Mouse (Mus musculus) frontal cortex, postnatal 25 days (tissue): ENCODE measurements around the gene Svep1.

Experiments
- DNase-seq, 2 experiments: peaks; one replicate each; pipeline ENCODE4 v3.0.0; 2022; ENCODE audit warnings: low spot score in 2 of 2

Gene Svep1

DNA sequence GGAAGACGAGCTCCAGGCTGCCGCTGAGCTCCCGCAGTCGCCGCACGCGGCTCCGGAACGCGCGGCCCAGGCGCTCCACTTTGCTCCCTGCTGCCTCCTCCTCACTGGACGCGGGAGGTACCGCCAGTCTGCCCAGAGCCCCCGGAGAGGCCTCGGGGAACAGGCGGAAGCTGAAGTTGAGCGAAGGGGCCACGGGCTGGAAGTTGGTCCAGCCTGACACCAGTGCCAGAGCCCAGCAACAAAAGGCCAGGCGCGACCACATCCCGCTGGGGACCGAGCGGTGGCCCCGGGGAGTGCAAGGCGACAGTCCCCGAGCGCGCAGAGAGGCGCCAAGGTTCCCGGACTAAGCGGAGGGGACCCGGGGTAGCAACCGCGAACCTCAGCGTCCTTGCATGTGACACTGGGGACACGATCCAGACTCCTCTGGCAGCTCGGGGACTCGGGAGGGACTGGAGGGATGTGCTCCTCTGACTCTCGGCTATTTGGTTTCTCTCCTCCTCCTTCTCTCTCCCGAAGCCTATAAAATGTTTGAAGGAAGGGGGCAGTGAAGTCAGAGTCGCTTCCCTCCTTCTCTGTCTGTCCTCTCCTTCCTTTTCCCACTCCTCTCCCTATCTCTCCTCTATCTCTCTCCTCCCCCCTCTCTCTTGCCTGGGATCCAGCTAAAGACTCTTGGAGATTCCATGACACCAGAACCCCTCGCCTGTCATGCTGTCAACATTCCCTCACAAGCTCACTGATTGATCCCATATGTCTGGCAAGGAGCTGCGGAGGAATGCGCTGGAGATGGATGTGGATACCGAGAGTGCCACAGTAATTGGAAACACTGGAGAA is at the start of gene Svep1:
Gene Svep1 (minus strand): TSS at position 745 of the 831 bp plus-strand sequence.
- DNase-seq: no peak

DNA sequence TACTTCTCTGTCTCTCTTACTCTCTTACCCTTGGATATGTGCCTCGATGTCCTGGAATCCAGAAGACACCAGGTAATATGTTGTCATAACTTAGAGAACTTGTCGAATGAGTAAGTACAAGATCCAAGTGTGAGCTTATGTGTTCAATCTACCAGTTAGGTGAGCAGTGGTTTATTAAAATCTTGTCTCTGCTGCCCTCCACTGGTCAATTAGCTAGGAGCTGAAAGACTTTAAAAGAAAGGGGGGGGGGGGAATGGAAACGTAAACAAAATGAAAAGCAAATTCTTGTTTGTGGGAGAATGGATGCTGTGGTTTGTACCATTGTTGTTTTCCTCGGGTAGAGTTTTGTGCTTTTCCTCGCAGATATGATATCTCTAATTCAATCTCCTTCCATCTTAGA is 46.8 kb upstream of the Svep1 start:
- peak in 1 of 2 experiments; percentile 23 for DNase-seq

DNA sequence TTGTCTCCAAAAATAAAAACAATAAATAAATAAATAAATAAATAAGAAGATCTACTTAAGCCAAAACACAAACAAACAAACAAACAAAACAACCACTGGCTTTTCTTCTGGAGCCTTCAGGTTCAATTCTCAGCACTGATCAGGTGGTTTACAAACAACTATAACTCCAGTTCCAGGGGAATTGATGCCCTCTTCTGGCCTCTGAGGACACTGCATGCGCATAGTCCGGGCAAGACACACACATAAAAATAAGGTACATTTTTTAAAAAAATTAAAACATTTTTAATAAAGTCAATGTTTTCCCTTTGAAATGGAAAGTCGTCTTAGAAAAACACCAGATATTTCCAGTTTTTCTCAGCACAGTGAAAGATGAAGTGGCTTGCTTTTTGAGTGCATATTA is 45.7 kb upstream of the Svep1 start:
- no peak for DNase-seq

DNA sequence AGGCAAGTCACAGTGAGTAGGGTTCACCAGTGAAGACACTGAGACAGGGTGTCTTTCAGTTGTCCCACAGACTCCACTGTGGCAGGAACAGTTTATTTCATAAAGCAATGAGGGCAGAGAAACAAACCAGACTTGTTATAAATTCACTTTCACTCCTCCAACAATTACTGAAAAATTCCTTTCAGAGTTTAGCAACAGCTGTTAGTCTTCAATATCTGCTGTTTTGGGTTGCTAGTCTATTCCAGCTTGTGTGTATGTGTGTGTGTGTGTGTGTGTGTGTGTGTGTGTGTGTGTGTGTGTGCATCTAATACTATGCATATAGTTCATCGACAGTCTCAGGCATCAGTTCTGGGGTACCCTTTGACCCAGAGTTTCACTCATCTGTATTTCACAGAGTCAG is 38.9 kb upstream of the Svep1 start:
- DNase-seq: no peak

DNA sequence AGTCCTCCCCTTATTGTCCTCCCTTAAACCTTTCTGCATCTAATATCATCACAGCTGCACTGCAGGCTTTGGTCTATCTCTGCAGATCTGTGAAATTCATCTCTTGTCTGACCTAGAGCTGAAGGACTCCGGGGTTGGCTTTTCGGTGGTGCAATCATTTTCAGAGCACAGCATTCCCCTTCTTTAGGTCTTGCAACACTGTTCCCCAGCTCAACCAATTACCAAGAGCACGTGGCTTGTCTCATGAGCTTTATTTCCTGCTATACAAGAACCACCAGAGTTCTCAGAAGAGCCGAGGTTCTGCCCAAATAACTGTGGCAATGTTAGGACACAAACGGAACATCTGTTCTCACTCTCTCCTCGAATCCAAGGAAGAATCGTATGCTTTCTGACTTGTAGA is 33.8 kb upstream of the Svep1 start:
- no peak for DNase-seq

DNA sequence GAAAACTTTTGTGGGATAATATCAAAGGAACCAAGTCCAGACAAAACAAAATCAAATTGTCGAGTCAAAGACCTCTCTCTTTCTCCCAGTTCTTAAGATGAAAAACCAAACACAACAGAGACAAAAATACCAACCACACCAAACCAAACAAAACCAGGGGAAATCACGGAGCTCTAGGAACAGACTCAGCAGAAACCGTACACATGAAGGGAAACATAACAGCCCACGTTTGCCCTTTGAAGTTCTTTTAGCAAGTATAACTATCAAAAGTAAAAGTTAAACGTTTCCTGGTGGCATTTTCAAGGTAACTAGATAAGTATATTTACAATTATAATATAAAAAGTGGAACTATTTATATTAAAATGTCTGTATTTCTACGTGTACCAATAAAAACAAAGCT is 29.2 kb upstream of the Svep1 start:
- DNase-seq: no peak

DNA sequence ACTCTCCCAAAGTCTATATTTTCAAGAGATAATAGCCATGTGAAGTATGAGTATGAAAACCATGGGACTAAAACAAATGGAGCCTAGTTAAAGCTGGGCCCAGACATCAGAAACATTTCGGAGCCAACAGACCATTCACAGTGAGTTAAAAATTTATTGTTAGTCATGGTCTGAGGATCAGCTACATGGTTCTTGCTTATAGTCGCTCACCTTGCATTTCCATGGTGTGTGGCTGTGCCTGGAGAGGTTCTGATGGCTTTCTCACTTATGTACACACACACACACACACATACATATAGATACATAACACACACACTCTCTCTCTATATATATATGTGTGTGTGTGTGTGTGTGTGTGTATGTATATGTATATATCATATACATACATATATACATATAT is 16.8 kb upstream of the Svep1 start:
- DNase-seq: no peak

DNA sequence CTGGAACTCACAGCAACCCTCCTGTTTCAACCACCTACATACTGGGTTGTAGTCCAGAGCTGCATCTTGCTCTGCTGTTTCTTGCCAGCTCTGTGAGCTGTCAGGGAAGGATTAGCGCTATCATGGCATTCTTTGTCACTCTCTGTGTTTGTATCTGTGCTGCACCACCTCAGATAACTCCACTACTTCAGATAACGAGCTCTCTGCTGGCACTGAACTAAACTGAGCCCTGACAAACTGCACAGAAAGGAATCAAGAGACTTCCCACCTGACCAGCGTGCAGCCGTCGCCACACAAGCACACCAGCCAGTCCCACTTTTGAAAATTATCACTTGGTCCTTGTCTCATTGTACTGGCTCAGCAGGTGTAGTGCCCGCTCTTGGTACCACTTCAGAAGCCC is 4.7 kb upstream of the Svep1 start:
- no peak for DNase-seq

DNA sequence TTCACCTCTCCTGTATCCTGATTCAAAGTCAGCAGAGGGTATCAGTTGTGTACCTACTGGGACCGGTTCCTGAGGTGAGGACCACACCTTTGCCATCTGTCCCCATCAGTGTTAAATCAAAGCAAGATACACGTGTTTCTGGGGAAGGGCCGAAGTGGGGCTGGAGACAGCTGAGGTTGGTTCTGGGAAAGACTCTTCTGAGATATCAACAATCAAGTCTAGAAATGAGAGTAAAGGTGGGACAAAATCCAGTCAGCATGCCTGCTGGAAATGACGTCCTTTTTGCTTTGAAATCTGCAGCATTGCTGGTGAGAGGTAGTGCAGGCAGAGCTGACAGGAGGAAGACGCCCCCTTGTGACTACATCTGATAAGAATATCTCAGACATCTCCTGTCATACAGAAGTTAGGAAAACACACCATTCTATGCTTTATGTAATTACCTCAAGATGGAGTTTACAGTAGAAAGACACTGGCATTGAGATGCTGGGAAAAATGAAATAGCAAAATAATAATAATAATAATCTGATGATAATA is 4.0 kb upstream of the Svep1 start:
- no peak for DNase-seq

DNA sequence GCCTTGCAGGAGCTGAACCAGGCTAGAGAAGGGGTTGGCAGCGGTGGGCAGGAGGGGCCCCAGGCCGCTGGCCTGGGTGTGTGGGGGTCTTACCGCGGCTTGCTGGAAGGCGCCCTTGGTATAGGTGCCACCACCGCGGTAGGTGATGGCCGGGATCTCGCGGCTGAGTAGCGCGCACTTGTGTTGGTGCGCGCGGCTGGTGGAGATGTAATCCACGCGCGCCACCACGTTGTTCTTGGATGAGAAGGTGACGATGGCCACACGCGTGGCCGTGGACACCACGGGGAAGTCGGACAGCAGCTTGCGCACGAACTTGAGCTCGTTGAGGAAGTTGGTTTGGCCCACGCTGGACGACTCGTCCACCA is 927 bp downstream of the Svep1 start:
- no peak for DNase-seq

DNA sequence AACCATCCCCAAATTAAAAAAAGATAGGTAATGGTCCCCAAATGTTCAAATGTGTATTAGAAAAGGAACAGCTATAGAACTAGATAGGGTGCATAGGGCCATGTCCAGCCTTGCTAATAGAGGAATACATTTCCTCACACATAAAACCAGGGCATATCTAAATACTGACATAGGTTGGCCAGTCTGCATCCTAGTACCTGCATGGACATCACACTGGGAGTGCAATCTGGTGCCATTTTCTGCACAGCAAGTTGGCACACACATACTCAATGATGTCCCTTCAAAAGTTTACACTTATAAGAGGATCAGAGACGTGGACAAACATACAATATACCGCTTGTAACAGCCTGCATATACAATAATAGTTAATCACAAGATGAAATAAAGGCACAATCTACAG is 5.0 kb downstream of the Svep1 start:
- DNase-seq: no peak

DNA sequence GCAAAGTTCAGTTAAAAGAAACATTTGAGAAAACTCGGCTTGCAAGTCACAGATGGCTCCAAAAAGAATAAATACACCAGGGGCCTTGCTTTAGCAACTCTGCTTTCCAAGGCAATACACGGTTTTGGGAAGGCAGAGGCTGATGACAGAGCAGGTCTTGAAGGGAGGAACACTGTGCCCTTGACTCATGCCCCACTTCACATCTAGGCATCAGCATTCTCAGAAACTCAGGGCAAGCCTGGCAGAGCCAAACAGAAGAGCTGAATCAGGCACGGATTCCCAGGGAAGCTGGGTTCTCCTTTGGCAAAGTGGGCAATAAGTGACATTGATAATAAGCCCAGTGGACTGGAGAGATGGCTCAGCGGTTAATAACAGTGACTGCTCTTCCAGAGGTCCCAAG is 5.8 kb downstream of the Svep1 start:
- no peak for DNase-seq

DNA sequence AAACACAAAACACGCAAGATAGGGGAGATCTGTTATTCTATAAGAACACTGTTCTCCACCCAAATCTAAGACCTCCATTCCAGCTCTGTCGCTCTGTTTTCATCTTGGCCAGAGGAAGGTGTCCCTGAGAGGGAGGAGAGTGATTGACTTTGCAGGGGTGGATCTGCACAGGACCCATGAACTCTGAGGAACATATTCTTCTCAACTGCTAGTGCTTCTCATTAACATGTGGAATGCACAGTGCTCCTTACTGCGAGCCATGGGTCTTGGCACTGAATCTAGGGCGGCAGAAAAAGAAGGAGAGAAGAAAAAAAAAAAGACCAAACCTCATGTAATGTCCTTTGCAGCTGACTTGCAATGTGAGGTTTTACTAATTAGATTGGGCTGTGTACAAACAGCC is 9.4 kb downstream of the Svep1 start:
- DNase-seq: no peak

DNA sequence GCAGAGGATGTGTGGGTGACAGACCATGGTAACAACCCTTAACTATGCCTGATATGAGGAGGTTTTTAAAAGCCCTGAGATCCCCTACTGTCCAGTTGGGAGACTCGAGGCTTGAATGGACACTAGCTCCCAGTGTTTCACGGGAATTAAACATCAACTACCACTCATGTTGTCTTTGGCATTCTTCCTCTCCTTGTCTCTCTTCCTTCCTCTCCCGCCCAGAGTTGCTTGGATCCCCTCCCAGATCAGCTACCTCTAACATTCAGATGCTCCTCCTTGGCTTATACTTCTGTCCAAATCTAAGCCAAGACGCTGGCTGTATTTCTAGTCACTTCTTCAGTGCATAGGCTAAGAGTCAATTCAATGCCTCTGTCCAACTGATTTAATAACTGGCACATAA is 9.9 kb downstream of the Svep1 start:
- DNase-seq: no peak

DNA sequence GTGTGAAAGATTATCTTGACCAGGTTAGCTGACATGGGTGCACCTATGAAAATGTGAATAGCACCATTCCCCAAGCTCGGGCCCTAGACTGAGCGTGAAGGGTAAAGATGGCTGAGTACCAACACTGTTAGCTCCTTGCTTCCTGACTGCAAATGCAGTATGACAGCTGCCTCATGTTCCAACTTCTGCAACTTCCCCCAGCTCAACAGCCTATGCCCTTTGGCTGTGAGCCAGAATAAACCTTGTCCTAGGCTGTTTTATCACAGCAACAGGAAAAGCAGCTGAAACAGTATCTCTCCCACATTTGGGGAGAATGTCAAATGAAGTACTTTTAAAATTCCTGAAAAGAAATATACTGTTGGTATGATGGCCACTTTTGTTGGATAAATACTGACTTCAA is 10.7 kb downstream of the Svep1 start:
- DNase-seq: no peak

DNA sequence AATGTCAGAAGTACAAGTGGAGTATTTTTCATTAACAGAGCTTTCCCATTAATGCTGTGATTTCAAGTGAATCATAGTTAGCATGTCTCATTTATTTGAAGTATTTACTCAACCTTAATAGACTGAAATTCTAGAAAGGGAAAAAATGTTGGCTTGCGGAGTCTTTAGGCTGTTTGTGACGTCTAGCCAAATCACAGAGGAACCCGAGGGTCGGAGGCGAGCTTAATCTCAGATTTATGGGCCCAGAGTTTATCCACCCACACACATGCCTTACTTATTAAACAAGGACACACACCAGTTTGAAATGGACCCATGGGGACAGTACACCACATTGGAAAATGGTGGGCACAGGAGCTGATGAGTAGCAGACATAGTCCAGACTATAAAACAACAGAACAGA is 17.4 kb downstream of the Svep1 start:
- DNase-seq: no peak

DNA sequence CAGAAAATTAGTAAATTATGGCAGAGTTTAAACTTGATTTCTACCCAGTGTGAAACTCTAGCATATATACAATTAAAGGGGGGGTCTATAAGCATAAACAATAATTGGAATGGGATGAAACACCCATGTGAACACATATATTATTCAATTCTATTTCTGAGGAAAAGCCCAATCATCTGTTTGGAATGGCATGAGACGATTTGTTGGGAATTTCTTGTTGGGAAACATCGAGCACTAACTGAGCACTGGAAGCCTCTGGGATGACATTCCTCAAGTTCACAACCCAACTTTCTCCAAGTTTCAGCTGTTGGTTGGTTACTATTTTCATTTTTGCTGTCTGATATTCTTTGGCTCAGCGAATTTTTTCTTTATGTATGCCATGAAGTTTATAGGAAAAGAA is 21.3 kb downstream of the Svep1 start:
- no peak for DNase-seq

DNA sequence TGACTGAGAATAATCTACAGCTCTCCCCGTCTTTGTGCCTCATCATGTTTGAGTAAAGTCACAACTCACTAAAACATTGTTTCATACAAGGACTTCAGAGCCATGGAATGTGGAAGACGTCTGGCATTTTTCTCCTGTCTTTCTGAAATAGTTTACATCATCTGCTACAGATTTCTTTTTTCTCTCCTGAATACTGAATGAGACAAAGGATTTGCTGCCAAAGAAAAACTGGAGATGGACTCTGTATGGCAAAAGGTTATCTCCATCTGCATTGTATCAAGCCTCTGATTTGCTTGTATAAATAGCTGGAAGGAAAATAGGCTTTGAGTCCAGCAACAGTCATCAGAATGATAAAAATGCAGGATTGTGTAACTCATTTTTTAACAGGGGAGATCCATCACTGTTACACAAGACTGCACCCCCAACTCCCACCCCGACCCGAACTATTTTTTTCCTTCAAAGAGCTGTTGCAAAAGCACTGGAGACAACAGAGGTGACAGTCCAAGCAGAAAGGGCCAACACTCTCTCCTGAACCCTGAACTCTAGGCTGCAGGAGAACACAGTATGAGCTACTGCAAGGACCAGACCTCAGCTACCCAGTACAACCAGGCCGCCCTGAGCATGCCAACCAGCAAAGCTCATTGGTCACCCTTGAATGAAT is 21.8 kb downstream of the Svep1 start:
- no peak for DNase-seq

DNA sequence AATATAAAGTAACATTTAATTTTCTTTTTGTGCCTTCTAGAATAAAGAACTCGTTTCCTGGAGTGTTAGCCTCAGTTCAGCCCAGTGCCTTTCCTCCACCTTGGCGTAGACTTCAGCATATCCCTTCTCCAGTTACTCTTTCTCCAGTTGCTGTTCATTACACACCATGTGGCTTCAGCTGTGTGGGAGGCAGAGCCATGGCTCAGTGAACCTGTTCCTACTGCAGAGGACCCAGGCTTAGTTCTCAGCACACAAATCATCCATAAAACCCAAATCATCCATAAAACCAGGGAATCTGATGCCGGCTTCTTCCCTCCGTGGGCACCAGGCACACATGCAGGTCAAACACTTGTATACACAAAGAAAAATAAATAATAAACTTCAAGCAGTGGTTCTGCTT is 22.8 kb downstream of the Svep1 start:
- no peak for DNase-seq

DNA sequence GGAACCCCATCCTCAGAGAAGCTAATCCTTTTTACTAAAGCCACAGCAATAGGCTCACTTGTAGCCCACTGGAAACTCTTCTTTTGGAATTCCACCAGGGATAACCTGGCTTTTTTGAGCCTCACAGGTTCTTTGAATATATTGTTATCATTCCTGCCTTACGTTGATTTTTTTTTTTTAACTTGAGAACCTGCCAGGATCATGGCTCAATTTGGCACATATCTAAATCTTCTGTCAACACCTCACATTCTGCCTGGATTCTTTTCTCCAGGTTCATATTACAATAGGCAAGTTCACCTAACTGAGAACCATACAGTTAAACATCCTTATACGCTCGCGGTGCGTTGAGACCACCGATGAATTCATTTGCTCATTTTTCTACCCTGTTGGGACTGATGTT is 28.2 kb downstream of the Svep1 start:
- no peak for DNase-seq

DNA sequence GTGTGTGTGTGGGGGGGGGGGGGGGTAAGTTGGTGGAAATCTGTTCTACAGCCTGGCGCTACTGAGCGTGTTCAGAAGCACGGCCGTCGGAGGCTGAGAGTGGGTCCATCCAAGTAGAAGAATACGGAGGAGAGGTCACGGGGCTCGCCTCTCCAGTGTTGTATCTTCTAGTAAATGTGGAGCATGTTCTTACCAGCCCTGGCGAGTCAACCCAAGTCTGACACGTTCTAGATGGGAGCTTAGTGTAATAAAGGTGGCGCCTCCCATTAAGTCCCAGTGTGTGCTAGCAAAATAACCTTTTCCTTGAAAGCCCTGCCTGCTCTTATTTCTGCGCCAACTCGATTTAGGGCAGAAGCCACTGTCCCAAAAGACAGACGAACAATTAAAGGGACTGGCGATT is 29.4 kb downstream of the Svep1 start:
- no peak for DNase-seq

DNA sequence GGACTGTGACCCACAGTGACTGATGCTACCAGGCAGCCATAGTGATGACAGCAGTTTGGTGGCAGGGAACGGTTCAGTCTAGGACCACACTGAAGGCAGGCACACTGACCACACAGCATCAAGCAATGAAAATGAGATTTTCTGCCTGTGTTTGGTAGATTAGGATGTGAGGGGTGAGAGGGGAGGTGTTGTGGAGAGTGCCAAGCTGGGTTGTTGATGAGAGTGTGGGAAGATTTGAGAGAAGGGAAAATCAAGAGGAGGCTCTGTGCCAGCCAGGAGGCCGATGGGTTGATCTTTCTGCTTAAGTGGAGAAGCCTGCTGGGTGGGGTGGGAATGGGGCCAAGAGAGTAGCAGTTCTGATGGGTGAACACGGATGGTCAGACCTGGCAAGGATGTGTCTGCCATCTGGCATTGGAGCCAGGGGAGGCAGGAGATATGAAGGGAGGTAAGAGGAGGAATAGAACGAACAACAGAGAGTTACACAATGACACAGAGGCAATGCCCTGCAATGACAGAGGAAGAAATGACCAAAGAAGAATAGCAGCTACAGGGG is 32.1 kb downstream of the Svep1 start:
- no peak for DNase-seq

DNA sequence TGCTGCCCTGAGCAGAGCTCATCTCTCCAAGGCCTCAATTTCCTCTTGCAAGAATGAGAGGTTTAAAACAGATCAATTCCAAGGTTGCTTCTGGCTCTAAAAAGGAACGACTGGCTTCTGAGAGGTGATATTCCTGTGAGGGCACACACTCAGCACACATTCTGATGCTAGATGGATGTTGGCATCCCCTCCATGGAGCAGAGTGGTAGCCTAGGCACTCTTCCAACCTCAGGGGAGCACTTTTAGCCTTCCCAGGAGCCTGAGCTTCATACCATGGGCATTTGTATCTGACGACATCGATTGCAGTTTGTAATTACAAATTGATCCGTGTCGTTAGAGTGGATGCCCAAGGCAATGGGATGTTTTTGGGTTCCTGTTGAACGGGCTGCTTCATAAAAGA is 33.3 kb downstream of the Svep1 start:
- DNase-seq: no peak
